ENCODE assay signal across 18 mouse cellular contexts in genomic region chr11:36277903-36278215, GRCm38 (mm10).
"Had no signal": no experiment of that assay in that cellular context is flagged by ENCODE, and none has a peak within 500 bp of the region (broad histone marks: within the 10 kb centered on the region; RNA-seq: fewer than 3 reads in every experiment).

No protein-coding gene starts in this region.

- H3K4me3 ChIP-seq: midbrain, embryonic 10.5 days; midbrain, embryonic 12.5 days; myocyte; neural tube, embryonic 13.5 days; neural tube, embryonic 15.5 days had no signal

- H3K27ac ChIP-seq: midbrain, embryonic 10.5 days; midbrain, embryonic 12.5 days had no signal

- H3K4me2 ChIP-seq: midbrain, embryonic 12.5 days had no signal

- H3K9ac ChIP-seq: lung, embryonic 14.5 days; midbrain, embryonic 12.5 days; neural tube, embryonic 13.5 days; neural tube, embryonic 15.5 days had no signal

- H3K27me3 ChIP-seq: midbrain, embryonic 12.5 days; neural tube, embryonic 13.5 days; neural tube, embryonic 15.5 days had no signal

- ATAC-seq: midbrain, embryonic 16.5 days had no signal

- H3K9me3 ChIP-seq: midbrain, embryonic 10.5 days; midbrain, embryonic 12.5 days; neural tube, embryonic 13.5 days; neural tube, embryonic 15.5 days had no signal

- DNase-seq: lung, adult 18-20 months; lung, embryonic 14.5 days; lung, postnatal 10 days; lung, postnatal 4 days; midbrain, embryonic 14.5 days; right cerebral cortex, adult 18-20 months; right cerebral cortex, postnatal 25 days; right cerebral cortex, postnatal 4 days; spleen, adult 18-20 months; thymus, adult 18-20 months; thymus, postnatal 14 days; thymus, postnatal 36 days had no signal

- H3K36me3 ChIP-seq: midbrain, embryonic 12.5 days; neural tube, embryonic 13.5 days; neural tube, embryonic 15.5 days had no signal
